Mouse (Mus musculus) liver, embryonic 15.5 days (tissue): ENCODE measurements around the gene Crybg1. TPM values are rescaled to one million over a fixed set of nuclear protein-coding genes. Genes with fewer than 3 reads are reported as not detected.
"Not testable (repeated sequence)": the region's sequence is repeated elsewhere in the genome, so short reads cannot be mapped to it uniquely, and the experiment has no call there.

Source experiments
- ATAC-seq: fragments of 200-750 bp; cut with Nextera tagmentation; 2 replicates; pipeline ENCODE4 v1.8.0; 2017; ENCODE audit warnings: moderate number of reproducible peaks, mild to moderate bottlenecking, moderate library complexity; ENCODE audit not compliant: insufficient read depth
- H3K27ac ChIP-seq: fragments of 300-500 bp; sonication (generic); replicated peaks from 2 replicates; pipeline ENCODE4 v1.5.1; 2015; ENCODE audit warnings: mild to moderate bottlenecking, inconsistent platforms
- H3K27me3 ChIP-seq: fragments of 300-500 bp; sonication (generic); 2 replicates; pipeline ENCODE4 v1.6.1; 2015; ENCODE audit warnings: mild to moderate bottlenecking, inconsistent platforms
- H3K36me3 ChIP-seq: fragments of 300-500 bp; sonication (generic); replicated peaks from 2 replicates; pipeline ENCODE4 v1.6.1; 2015; ENCODE audit warnings: moderate library complexity, mild to moderate bottlenecking, inconsistent platforms
- H3K4me1 ChIP-seq: fragments of 300-500 bp; sonication (generic); replicated peaks from 2 replicates; pipeline ENCODE4 v1.6.1; 2015; ENCODE audit warnings: inconsistent platforms
- H3K4me2 ChIP-seq: fragments of 300-500 bp; sonication (generic); 2 replicates; pipeline ENCODE4 v1.6.1; 2015; ENCODE audit warnings: moderate library complexity, mild to moderate bottlenecking, inconsistent platforms
- H3K4me3 ChIP-seq: fragments of 300-500 bp; sonication (generic); replicated peaks from 2 replicates; pipeline ENCODE4 v1.5.1; 2015; ENCODE audit warnings: mild to moderate bottlenecking, inconsistent platforms
- H3K9ac ChIP-seq: fragments of 300-500 bp; sonication (generic); 2 replicates; pipeline ENCODE4 v1.6.1; 2015; ENCODE audit warnings: moderate library complexity, mild to moderate bottlenecking, inconsistent platforms
- H3K9me3 ChIP-seq: fragments of 300-500 bp; sonication (generic); replicated peaks from 2 replicates; pipeline ENCODE4 v1.6.1; 2016; ENCODE audit warnings: inconsistent platforms
- WGBS: fragments of 180-500 bp; shearing (Covaris S2); methylation state at CpG from one replicate; pipeline ENCODE4 v1.1.7; 2015; ENCODE audit warnings: mixed read lengths; ENCODE audit not compliant: insufficient replicate concordance; 5-methylcytosine and 5-hydroxymethylcytosine counted together
- polyA plus RNA-seq: library from polyadenylated mRNA; unstranded; fragments of >200 nt; fragmentation: Nextera tagmentation; extraction: Ambion mirVana; gene quantifications from 2 replicates; pipeline ENCODE4 v1.2.1, GENCODE M21; 2015

Crybg1 gene
- polyA plus RNA-seq, 1 experiment from 2014 or later: 0.62 TPM

DNA sequence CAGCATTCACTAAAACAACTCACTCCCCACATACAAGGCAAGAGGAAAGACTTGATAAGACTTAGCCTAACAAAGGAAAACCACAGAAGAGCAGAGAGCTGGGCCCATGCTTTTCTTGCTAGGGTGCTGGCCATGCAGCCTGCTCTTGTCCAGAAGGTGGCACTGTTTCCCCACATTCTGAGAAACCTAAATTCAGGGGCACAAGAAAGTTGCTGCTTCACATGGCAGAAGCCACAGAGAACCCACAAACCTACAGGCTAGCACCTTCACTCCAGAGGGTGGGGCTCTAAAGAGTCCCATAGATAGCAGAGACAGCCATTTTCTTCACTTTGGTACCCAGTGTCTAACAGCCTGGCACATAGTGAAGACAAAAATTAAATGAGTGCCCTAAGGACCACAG, 194.7 kb downstream of the Crybg1 start:
- no peak overlapping the region for H3K9ac ChIP-seq
- no peaks in the 10 kb centered on the region for H3K9me3 ChIP-seq
- H3K27me3 ChIP-seq: no peaks in the 10 kb centered on the region
- ATAC-seq: no peak
- no peaks in the 10 kb centered on the region for H3K36me3 ChIP-seq
- H3K4me1 ChIP-seq: no peaks in the 10 kb centered on the region
- H3K27ac ChIP-seq: no peak overlapping the region
- no peak overlapping the region for H3K4me3 ChIP-seq
- no peak overlapping the region for H3K4me2 ChIP-seq

- WGBS: 66% methylated on average over 4 of the region's 4 CpGs
- ATAC-seq: no peak
- H3K9ac ChIP-seq: no peak overlapping the region
- H3K36me3 ChIP-seq: 0 out of 2 replicates have a peak, but pooled peaks cover 4% of the 10 kb centered on the region
- no peak overlapping the region for H3K4me3 ChIP-seq
- H3K9me3 ChIP-seq: no peaks in the 10 kb centered on the region
- no peak overlapping the region for H3K27ac ChIP-seq
- H3K27me3 ChIP-seq: no peaks in the 10 kb centered on the region
- H3K4me2 ChIP-seq: no peak overlapping the region
- H3K4me1 ChIP-seq: no peaks in the 10 kb centered on the region
These were observed 203.2 kb downstream of the Crybg1 start for GRCm38 (mm10) chr10:43945435-43945834.

GRCm38 (mm10) chr10:43943736-43944135, 204.9 kb downstream of the Crybg1 start:
- Histone ChIP-seq H3K9me3 (no peaks in the 10 kb centered on the region), H3K27me3 (no peaks in the 10 kb centered on the region), H3K4me2 (no peak overlapping the region), H3K9ac (no peak overlapping the region), H3K4me3 (no peak overlapping the region), H3K27ac (no peak overlapping the region), H3K36me3 (0 out of 2 replicates have a peak, but pooled peaks cover 4% of the 10 kb centered on the region), H3K4me1 (no peaks in the 10 kb centered on the region)
- WGBS: 46% methylated on average over 4 of the region's 4 CpGs
- no peak for ATAC-seq

- no peak overlapping the region for H3K27ac ChIP-seq
- H3K9me3 ChIP-seq: no peaks in the 10 kb centered on the region
- H3K27me3 ChIP-seq: no peaks in the 10 kb centered on the region
- 78% methylated on average over 6 of the region's 6 CpGs for WGBS
- H3K36me3 ChIP-seq: 0 out of 2 replicates have a peak, but pooled peaks cover 9% of the 10 kb centered on the region
- H3K4me2 ChIP-seq: no peak overlapping the region
- no peak overlapping the region for H3K9ac ChIP-seq
- no peaks in the 10 kb centered on the region for H3K4me1 ChIP-seq
- H3K4me3 ChIP-seq: no peak overlapping the region
- ATAC-seq: no peak
These were observed 209.5 kb downstream of the Crybg1 start for GRCm38 (mm10) chr10:43939136-43939662.

GRCm38 (mm10) chr10:43928596-43928995, 220.1 kb downstream of the Crybg1 start:
- no peaks in the 10 kb centered on the region for H3K27me3 ChIP-seq
- no peak overlapping the region for H3K27ac ChIP-seq
- no peak overlapping the region for H3K4me2 ChIP-seq
- H3K4me3 ChIP-seq: no peak overlapping the region
- H3K4me1 ChIP-seq: peaks cover 3% of the 10 kb centered on the region; the same call in 1 of the 2 replicates
- 62% methylated on average over 5 of the region's 5 CpGs for WGBS
- no peaks in the 10 kb centered on the region for H3K9me3 ChIP-seq
- peaks cover 10% of the 10 kb centered on the region; the same call in 1 of the 2 replicates for H3K36me3 ChIP-seq
- no peak for ATAC-seq
- H3K9ac ChIP-seq: no peak overlapping the region

DNA sequence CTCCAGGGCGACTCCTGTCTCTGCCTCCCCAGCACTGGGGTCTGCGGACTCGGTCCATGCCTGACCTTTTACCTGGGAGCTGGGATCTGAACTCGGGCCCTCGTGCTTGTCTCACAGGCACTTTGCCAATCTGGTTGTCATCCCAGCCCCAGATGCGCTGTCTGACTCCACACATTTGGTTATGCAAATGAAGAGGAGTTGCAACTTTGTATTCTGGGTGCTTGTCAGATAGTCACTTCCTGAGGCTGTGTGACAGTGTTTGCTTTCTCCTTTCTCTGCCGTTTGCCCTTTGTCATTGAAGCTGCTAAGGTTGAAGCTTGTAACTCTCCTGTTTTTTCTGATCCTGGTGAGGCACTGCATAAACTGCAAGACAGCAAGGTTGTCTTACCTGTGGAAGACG, 220.9 kb downstream of the Crybg1 start:
- no peak overlapping the region for H3K9ac ChIP-seq
- H3K27ac ChIP-seq: no peak overlapping the region
- no peak overlapping the region for H3K4me3 ChIP-seq
- no peak overlapping the region for H3K4me2 ChIP-seq
- ATAC-seq: no peak
- no peaks in the 10 kb centered on the region for H3K27me3 ChIP-seq
- H3K9me3 ChIP-seq: no peaks in the 10 kb centered on the region
- peaks cover 9% of the 10 kb centered on the region; the same call in 1 of the 2 replicates for H3K36me3 ChIP-seq
- 62% methylated on average over 8 of the region's 8 CpGs for WGBS
- H3K4me1 ChIP-seq: peaks cover 3% of the 10 kb centered on the region; the same call in 1 of the 2 replicates

GRCm38 (mm10) chr10:43925776-43926175, 222.9 kb downstream of the Crybg1 start:
- not testable (repeated sequence) for H3K4me3 ChIP-seq, H3K36me3 ChIP-seq, H3K4me2 ChIP-seq, H3K9ac ChIP-seq, H3K27me3 ChIP-seq, ATAC-seq, H3K9me3 ChIP-seq, H3K27ac ChIP-seq, H3K4me1 ChIP-seq
- WGBS: 81% methylated on average over 9 of the region's 9 CpGs

- no peak for ATAC-seq
- H3K4me3 ChIP-seq: no peak overlapping the region
- H3K9ac ChIP-seq: no peak overlapping the region
These were observed 225.6 kb downstream of the Crybg1 start for GRCm38 (mm10) chr10:43923096-43923495.

GRCm38 (mm10) chr10:43918696-43919608, 229.7 kb downstream of the Crybg1 start:
- Histone ChIP-seq H3K4me2 (no peak overlapping the region), H3K9ac (no peak overlapping the region), H3K4me1 (no peaks in the 10 kb centered on the region), H3K27me3 (no peaks in the 10 kb centered on the region), H3K4me3 (no peak overlapping the region), H3K27ac (no peak overlapping the region), H3K9me3 (no peaks in the 10 kb centered on the region), H3K36me3 (0 out of 2 replicates have a peak, but pooled peaks cover 4% of the 10 kb centered on the region)
- 40% methylated on average over 17 of the region's 17 CpGs for WGBS
- no peak for ATAC-seq

More at GRCm38 (mm10) chr10:43923096-43923495, 225.6 kb downstream of the Crybg1 start:
- WGBS: 77% methylated on average over 3 of the region's 3 CpGs
- H3K27ac ChIP-seq: no peak overlapping the region
- H3K36me3 ChIP-seq: 0 out of 2 replicates have a peak, but pooled peaks cover 4% of the 10 kb centered on the region
- no peaks in the 10 kb centered on the region for H3K9me3 ChIP-seq
- H3K4me2 ChIP-seq: no peak overlapping the region
- H3K4me1 ChIP-seq: peaks cover 3% of the 10 kb centered on the region; the same call in 1 of the 2 replicates
- H3K27me3 ChIP-seq: no peaks in the 10 kb centered on the region

DNA sequence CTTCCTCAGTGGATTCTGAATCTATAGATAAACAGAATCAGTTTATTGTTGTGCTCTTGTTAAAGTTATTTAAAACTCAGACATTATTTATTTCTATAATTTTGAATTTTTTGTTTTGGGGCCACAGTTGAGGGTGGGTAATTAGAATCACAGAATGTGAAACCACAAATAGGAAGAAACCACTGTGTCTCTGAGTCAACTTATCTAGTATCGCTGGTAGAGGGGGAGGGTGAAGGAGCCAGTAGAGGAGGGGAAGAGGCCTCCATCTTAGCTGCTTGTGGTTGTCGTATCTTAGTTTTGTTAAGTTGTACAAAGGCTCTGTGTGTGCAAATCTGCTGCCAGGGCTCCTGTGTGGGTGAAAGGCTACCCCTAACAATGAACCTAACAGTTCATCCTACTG, 231.9 kb downstream of the Crybg1 start:
- Histone ChIP-seq H3K9ac (no peak overlapping the region), H3K4me2 (no peak overlapping the region), H3K27me3 (no peaks in the 10 kb centered on the region), H3K36me3 (no peaks in the 10 kb centered on the region), H3K9me3 (no peaks in the 10 kb centered on the region), H3K4me1 (0 out of 2 replicates have a peak, but pooled peaks cover 4% of the 10 kb centered on the region), H3K4me3 (no peak overlapping the region), H3K27ac (no peak overlapping the region)
- no peak for ATAC-seq
- 20% methylated on average over 2 of the region's 2 CpGs for WGBS

- H3K4me1 ChIP-seq: 0 out of 2 replicates have a peak, but pooled peaks cover 4% of the 10 kb centered on the region
- ATAC-seq: no peak
- WGBS: 79% methylated on average over 12 of the region's 12 CpGs
These were observed 232.5 kb downstream of the Crybg1 start for GRCm38 (mm10) chr10:43916181-43916580.

More at GRCm38 (mm10) chr10:43916181-43916580, 232.5 kb downstream of the Crybg1 start:
- Histone ChIP-seq H3K4me2 (no peak overlapping the region), H3K9ac (no peak overlapping the region), H3K27me3 (no peaks in the 10 kb centered on the region), H3K9me3 (no peaks in the 10 kb centered on the region), H3K36me3 (0 out of 2 replicates have a peak, but pooled peaks cover under 1% of the 10 kb centered on the region), H3K4me3 (no peak overlapping the region), H3K27ac (no peak overlapping the region)
